Mouse (Mus musculus) cerebellum, postnatal 4 days (tissue): ENCODE results near the gene Bcan.

ENCODE experiments used
- DNase-seq, 2 experiments: peaks; one replicate each; pipeline ENCODE4 v3.0.0; 2022; ENCODE audit warnings: low spot score in 2 of 2, mixed read lengths in 1 of 2

Bcan gene

DNA sequence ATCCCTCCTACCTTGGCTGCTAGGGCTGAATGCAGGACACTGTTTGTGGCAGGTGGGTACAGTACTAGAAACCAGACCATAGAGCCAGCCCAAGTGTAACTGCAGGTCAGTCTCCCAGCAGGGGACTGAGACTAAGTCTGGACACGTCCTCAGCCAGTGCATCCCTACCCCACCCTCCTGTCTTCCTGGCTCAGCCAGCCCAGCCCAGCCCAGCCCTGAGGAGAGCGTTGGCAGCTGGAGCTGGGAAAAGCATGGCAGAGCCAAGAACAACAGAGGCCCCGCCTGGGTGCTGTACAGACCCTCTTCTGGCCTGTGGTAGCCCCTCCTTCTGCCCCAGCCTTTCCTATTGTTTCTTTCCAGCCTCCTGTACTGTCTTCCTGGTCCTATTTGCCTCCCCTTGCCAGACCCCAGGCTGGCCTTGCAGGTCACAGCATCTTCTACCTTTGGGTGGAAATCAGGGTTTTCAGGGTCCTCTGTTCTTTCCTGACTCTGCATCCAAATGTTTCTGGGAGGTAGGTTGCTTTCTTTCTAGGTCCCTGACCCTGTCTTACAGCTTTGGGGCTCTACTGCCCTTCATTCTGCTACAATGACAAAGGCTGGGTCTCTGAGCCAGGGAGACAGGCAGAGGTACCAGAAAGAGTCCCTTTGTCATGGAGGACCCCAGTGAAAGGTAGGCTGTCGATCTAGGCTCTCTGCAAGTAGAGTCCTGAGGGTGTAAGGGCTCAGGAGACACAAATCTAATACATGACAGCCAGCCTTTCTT lies 55.0 kb downstream of the Bcan start:
- DNase-seq: no peak

DNA sequence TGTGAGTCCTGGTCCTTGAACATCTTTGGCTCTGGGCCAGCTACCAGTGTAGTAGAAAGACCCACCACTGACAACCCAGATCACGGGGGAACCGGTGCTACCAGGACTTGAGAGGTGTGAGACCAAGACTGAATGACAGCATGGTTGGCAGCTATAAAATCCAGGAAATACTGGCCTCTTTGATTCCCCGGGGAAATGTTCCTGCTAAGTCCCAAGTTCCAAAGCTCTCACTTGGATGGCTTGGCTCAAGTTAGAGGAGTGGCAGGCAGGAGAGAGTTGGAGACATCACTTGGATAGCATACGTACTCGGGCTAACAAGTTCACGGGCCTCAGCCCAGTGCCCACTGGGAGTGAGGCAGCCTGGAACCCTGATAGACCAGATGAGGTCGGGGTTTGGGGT lies 56.4 kb downstream of the Bcan start:
- no peak for DNase-seq

DNA sequence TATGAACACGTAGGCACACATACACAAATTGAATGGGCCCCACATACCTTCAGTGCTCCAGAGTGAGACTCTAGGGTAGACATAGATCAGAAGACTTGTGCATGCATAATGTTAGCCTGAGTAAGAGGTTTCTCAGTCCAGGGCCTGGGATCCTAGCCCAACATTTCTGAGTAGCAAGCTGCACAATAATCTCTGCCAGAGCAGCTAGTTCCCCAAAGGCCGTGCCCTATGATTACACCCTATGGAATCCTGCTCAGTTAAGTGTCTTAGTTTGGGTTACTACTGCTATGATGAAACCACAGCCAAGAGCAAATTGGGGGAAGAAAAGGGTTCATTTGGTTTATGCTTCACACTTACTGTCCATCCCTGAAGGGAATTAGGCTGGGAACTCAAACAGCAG lies 57.6 kb downstream of the Bcan start:
- DNase-seq: no peak

DNA sequence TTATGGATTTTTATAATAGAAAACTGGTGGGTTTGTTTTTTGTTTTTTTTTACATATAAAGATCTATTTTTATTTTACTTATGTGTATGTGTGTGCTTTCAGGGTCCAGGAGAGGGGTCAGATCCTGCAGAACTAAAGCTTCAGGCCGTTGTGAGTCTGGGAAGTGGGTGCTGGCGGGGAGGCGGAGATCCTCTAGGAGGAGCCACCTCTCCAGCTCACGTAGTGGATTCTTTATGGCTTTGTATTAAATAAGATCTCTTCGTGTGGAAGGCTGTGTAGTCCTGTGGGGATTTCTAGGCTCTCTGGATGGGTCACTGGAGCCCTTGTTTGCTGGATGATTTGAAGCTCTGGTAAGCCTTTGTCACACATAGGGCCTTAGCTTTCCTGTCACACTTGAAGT lies 59.4 kb downstream of the Bcan start:
- DNase-seq: no peak
